Mouse (Mus musculus): Measurements from ENCODE around the gene Trpv3. TPM values are rescaled to one million over a fixed set of nuclear protein-coding genes. Genes with fewer than 3 reads are reported as not detected.
"Not testable (repeated sequence)": the region's sequence is repeated elsewhere in the genome, so short reads cannot be mapped to it uniquely, and the experiment has no call there.

Trpv3 gene
- total RNA-seq, 2 experiments from 2014 or later = 0.07 to 0.10 TPM

- no peak for DNase-seq
These were observed 35.9 kb downstream of the Trpv3 start for GRCm38 (mm10) chr11:73303123-73303522.

GRCm38 (mm10) chr11:73315961-73316360 lies 48.8 kb downstream of the Trpv3 start:
- no peak for DNase-seq

- DNase-seq = not testable (repeated sequence)
These were observed 51.4 kb downstream of the Trpv3 start for GRCm38 (mm10) chr11:73318581-73318980.

GRCm38 (mm10) chr11:73321064-73321463 lies 53.9 kb downstream of the Trpv3 start:
- not testable (repeated sequence) for DNase-seq

GRCm38 (mm10) chr11:73323906-73324830 lies 57.0 kb downstream of the Trpv3 start:
- no peak for DNase-seq

- DNase-seq = no peak
These were observed 59.3 kb downstream of the Trpv3 start for GRCm38 (mm10) chr11:73326485-73326886.

- DNase-seq = no peak
These were observed 60.2 kb downstream of the Trpv3 start for GRCm38 (mm10) chr11:73327361-73327760.

GRCm38 (mm10) chr11:73329442-73329841 lies 62.3 kb downstream of the Trpv3 start, which contains the start of the genes Aspa, Gm49340 and Spata22:
Gene Aspa (minus strand): TSS chr11:73329596.
Gene Gm49340 (plus strand): TSS chr11:73329741.
Gene Spata22 (plus strand): TSS chr11:73329741.
- no peak for DNase-seq

GRCm38 (mm10) chr11:73333357-73333756 lies 66.2 kb downstream of the Trpv3 start:
- no peak for DNase-seq

GRCm38 (mm10) chr11:73336919-73337318 lies 69.7 kb downstream of the Trpv3 start:
- no peak for DNase-seq

Other genes with a start within 250 kb of the Trpv3 start
- under 1 TPM; 0.81 to 0.97 TPM for gene Camkk1, start 248.4 kb upstream of the Trpv3 start, total RNA-seq (2021)
- 10 to 100 TPM; 12.0 to 12.2 TPM for gene Ncbp3, start 219.6 kb upstream of the Trpv3 start, total RNA-seq (2021)
- under 1 TPM; 0.18 to 0.21 TPM for gene Itgae, start 176.8 kb upstream of the Trpv3 start, total RNA-seq (2021)
- 1 to 10 TPM; 6.0 to 7.1 TPM for gene Haspin, start 129.1 kb upstream of the Trpv3 start, total RNA-seq (2021)
- 1 to 10 TPM; 3.9 to 5.0 TPM for gene P2rx5, start 107.0 kb upstream of the Trpv3 start, total RNA-seq (2021)
- gene Emc6, start 90.4 kb upstream of the Trpv3 start, total RNA-seq (2021) = 10 to 100 TPM; 66.3 to 67.9 TPM
- gene Tax1bp3, start 90.3 kb upstream of the Trpv3 start, total RNA-seq (2021) = 100 to 1,000 TPM; 109 to 112 TPM
- gene Ctns, start 68.3 kb upstream of the Trpv3 start, total RNA-seq (2021) = 1 to 10 TPM; 8.4 to 8.7 TPM
- 1 to 10 TPM in 1 of 2 experiments, under 1 TPM in 1; 0.95 to 1.1 TPM for gene Shpk, start 67.9 kb upstream of the Trpv3 start, total RNA-seq (2021)
- gene Trpv1, start 33.1 kb upstream of the Trpv3 start, total RNA-seq (2021) = not detected
- gene Aspa, start 62.2 kb downstream of the Trpv3 start, total RNA-seq (2021) = under 1 TPM; 0.27 to 0.57 TPM
- not detected for gene Gm49340, start 62.4 kb downstream of the Trpv3 start, total RNA-seq (2021)
- not detected for gene Spata22, start 62.4 kb downstream of the Trpv3 start, total RNA-seq (2021)
- gene Olfr20, start 83.4 kb downstream of the Trpv3 start, total RNA-seq (2021) = not detected
- not detected for gene Olfr376, start 103.9 kb downstream of the Trpv3 start, total RNA-seq (2021)
- gene Olfr1, start 132.2 kb downstream of the Trpv3 start, total RNA-seq (2021) = not detected
- gene Olfr378, start 161.1 kb downstream of the Trpv3 start, total RNA-seq (2021) = not detected
- gene Olfr380, start 190.1 kb downstream of the Trpv3 start, total RNA-seq (2021) = not detected
- not detected for gene Olfr381, start 224.2 kb downstream of the Trpv3 start, total RNA-seq (2021)
- gene Olfr382, start 249.8 kb downstream of the Trpv3 start, total RNA-seq (2021) = not detected